9 mouse cellular contexts compared by ENCODE assay signal in the genomic region with DNA sequence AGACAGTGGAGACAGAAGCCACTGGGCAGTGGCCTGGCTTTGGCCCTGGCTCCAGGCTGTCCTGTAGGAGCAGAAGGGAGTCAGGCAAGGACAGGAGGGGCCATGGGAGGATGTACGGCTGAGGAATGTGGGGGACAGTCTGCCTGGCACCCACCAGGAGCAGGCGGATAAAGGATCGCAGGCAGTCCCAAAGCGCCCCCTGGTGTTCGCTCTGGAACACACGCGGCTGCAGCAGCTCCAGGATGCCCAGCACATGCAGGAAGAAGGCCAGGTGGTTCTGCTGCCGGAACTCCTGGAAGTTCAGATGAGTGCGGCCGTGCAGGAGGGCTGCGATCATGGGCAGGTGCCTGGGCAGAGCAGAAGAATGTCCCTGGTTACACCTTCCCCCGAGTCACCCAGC. TPM values are rescaled to one million over a fixed set of nuclear protein-coding genes. Genes with fewer than 3 reads are reported as not detected.
DNase-seq lines count a peak whose midpoint lies in the region; ATAC-seq and TF ChIP-seq lines count a peak whose summit lies in the region.
"Had no signal": no experiment of that assay in that cellular context is flagged by ENCODE, and none has a peak within 500 bp of the region (broad histone marks: within the 10 kb centered on the region; RNA-seq: fewer than 3 reads in every experiment).

No protein-coding gene starts in this region.

- H3K9me3 ChIP-seq in forebrain, embryonic 10.5 days: no peaks in the 10 kb centered on the region
- no peaks in the 10 kb centered on the region for H3K9me3 ChIP-seq in forebrain, embryonic 15.5 days
- no peaks in the 10 kb centered on the region for H3K9me3 ChIP-seq in midbrain, embryonic 11.5 days (ENCODE audit: control insufficient read depth, low read length)
- no peaks in the 10 kb centered on the region for H3K9me3 ChIP-seq in midbrain, embryonic 16.5 days (replicated peaks; ENCODE audit: control insufficient read depth, low read length, poor library complexity, severe bottlenecking)
- no peaks in the 10 kb centered on the region for H3K9me3 ChIP-seq in hindbrain, embryonic 14.5 days (ENCODE audit: control insufficient read depth, low read length)
- no peaks in the 10 kb centered on the region for H3K9me3 ChIP-seq in liver, embryonic 13.5 days (replicated peaks)
- H3K9me3 ChIP-seq: neural tube, embryonic 13.5 days had no signal

- H3K36me3 ChIP-seq in forebrain, embryonic 10.5 days (replicated peaks): peaks cover 99% of the 10 kb centered on the region
- peaks cover 74% of the 10 kb centered on the region for H3K36me3 ChIP-seq in forebrain, embryonic 15.5 days
- peaks cover 17% of the 10 kb centered on the region for H3K36me3 ChIP-seq in midbrain, embryonic 11.5 days (ENCODE audit: control insufficient read depth, insufficient read depth, low read length)
- H3K36me3 ChIP-seq in midbrain, embryonic 16.5 days (ENCODE audit: control insufficient read depth, insufficient read depth, low read length): peaks cover 63% of the 10 kb centered on the region
- H3K36me3 ChIP-seq in hindbrain, embryonic 14.5 days (replicated peaks; ENCODE audit: control insufficient read depth, insufficient read depth): peaks cover 86% of the 10 kb centered on the region
- H3K36me3 ChIP-seq in liver, embryonic 13.5 days: peaks cover 93% of the 10 kb centered on the region
- H3K36me3 ChIP-seq in small intestine, adult 2 months (ENCODE audit: control insufficient read depth, insufficient read depth, low read length): peaks cover 50% of the 10 kb centered on the region

- TF ChIP-seq POLR2A in small intestine, adult 2 months (IDR thresholded peaks at IDR 0.05; ENCODE audit: low read depth, low read length): no peak

- H3K4me3 ChIP-seq in forebrain, embryonic 10.5 days: no peak overlapping the region
- H3K4me3 ChIP-seq in forebrain, embryonic 15.5 days: no peak overlapping the region
- no peak overlapping the region for H3K4me3 ChIP-seq in midbrain, embryonic 11.5 days (ENCODE audit: low read depth, low read length)
- no peak overlapping the region for H3K4me3 ChIP-seq in midbrain, embryonic 16.5 days (ENCODE audit: low read depth, low read length)
- H3K4me3 ChIP-seq in hindbrain, embryonic 14.5 days (replicated peaks; ENCODE audit: low read length): no peak overlapping the region
- no peak overlapping the region for H3K4me3 ChIP-seq in liver, embryonic 13.5 days (replicated peaks)
- H3K4me3 ChIP-seq in small intestine, adult 2 months (ENCODE audit: low read depth, low read length): no peak overlapping the region
- H3K4me3 ChIP-seq: neural tube, embryonic 13.5 days had no signal

- H3K4me2 ChIP-seq in forebrain, embryonic 15.5 days (replicated peaks): no peak overlapping the region
- H3K4me2 ChIP-seq in midbrain, embryonic 11.5 days: no peak overlapping the region
- H3K4me2 ChIP-seq in midbrain, embryonic 16.5 days (ENCODE audit: low read length): no peak overlapping the region
- no peak overlapping the region for H3K4me2 ChIP-seq in hindbrain, embryonic 14.5 days (replicated peaks)
- no peak overlapping the region for H3K4me2 ChIP-seq in liver, embryonic 13.5 days
- H3K4me2 ChIP-seq: neural tube, embryonic 13.5 days had no signal

- DNase-seq in forebrain, embryonic 10.5 days (ENCODE audit: extremely low spot score, low spot score): peak; percentile 56
- DNase-seq in midbrain, embryonic 11.5 days (ENCODE audit: low spot score, missing footprints): peak; percentile 92
- DNase-seq in cerebellum, adult 11-12 months: peak; percentile 62
- DNase-seq in hindbrain, embryonic 14.5 days (ENCODE audit: low spot score): peak; percentile 74
- DNase-seq in liver, embryonic 13.5 days: peak; percentile 42

- 42% methylated on average over 12 of the region's 12 CpGs for WGBS in forebrain, embryonic 10.5 days
- 35% methylated on average over 12 of the region's 12 CpGs for WGBS in forebrain, embryonic 15.5 days
- 38% methylated on average over 12 of the region's 12 CpGs for WGBS in midbrain, embryonic 11.5 days
- 31% methylated on average over 12 of the region's 12 CpGs for WGBS in midbrain, embryonic 16.5 days
- 40% methylated on average over 12 of the region's 12 CpGs for WGBS in hindbrain, embryonic 14.5 days
- 41% methylated on average over 12 of the region's 12 CpGs for WGBS in liver, embryonic 13.5 days (ENCODE audit: insufficient replicate concordance)
- WGBS in small intestine, adult 2 months: 26% methylated on average over 12 of the region's 12 CpGs

- TF ChIP-seq CTCF in small intestine, adult 2 months (IDR thresholded peaks at IDR 0.05; ENCODE audit: extremely low read depth, insufficient read length, insufficient replicate concordance, low read depth, low read length): peak; percentile 72

- H3K4me1 ChIP-seq in forebrain, embryonic 10.5 days: no peaks in the 10 kb centered on the region
- H3K4me1 ChIP-seq in forebrain, embryonic 15.5 days: no peaks in the 10 kb centered on the region
- H3K4me1 ChIP-seq in midbrain, embryonic 11.5 days (ENCODE audit: control insufficient read depth, insufficient read depth, low read length): no peaks in the 10 kb centered on the region
- H3K4me1 ChIP-seq in midbrain, embryonic 16.5 days (ENCODE audit: control insufficient read depth, insufficient read depth, low read length): no peaks in the 10 kb centered on the region
- H3K4me1 ChIP-seq in hindbrain, embryonic 14.5 days (replicated peaks; ENCODE audit: control insufficient read depth, insufficient read depth, low read length): no peaks in the 10 kb centered on the region
- H3K4me1 ChIP-seq in liver, embryonic 13.5 days (replicated peaks): peaks cover 15% of the 10 kb centered on the region
- H3K4me1 ChIP-seq in small intestine, adult 2 months (ENCODE audit: control insufficient read depth, insufficient read depth, insufficient read length, low read length): peaks cover 7% of the 10 kb centered on the region
- H3K4me1 ChIP-seq: neural tube, embryonic 13.5 days had no signal

- H3K27ac ChIP-seq in forebrain, embryonic 10.5 days: peak overlapping the region; percentile 2; the same call in 1 of the 2 replicates
- H3K27ac ChIP-seq in forebrain, embryonic 15.5 days (replicated peaks): no peak overlapping the region
- no peak overlapping the region for H3K27ac ChIP-seq in midbrain, embryonic 11.5 days (ENCODE audit: low read depth, low read length)
- no peak overlapping the region for H3K27ac ChIP-seq in midbrain, embryonic 16.5 days (ENCODE audit: low read length)
- no peak overlapping the region for H3K27ac ChIP-seq in hindbrain, embryonic 14.5 days
- no peak overlapping the region; the same call in 1 of the 2 replicates for H3K27ac ChIP-seq in liver, embryonic 13.5 days
- H3K27ac ChIP-seq in small intestine, adult 2 months (ENCODE audit: insufficient read depth, low read depth, low read length): no peak overlapping the region
- H3K27ac ChIP-seq: neural tube, embryonic 13.5 days had no signal

- H3K27me3 ChIP-seq in forebrain, embryonic 10.5 days (ENCODE audit: poor library complexity, severe bottlenecking): no peaks in the 10 kb centered on the region
- H3K27me3 ChIP-seq in forebrain, embryonic 15.5 days: no peaks in the 10 kb centered on the region
- no peaks in the 10 kb centered on the region for H3K27me3 ChIP-seq in midbrain, embryonic 11.5 days (ENCODE audit: control insufficient read depth, insufficient read depth, low read length)
- no peaks in the 10 kb centered on the region for H3K27me3 ChIP-seq in midbrain, embryonic 16.5 days (ENCODE audit: control insufficient read depth, insufficient read depth, low read depth, low read length)
- H3K27me3 ChIP-seq in hindbrain, embryonic 14.5 days (ENCODE audit: control insufficient read depth, insufficient read depth, low read length): no peaks in the 10 kb centered on the region
- no peaks in the 10 kb centered on the region for H3K27me3 ChIP-seq in liver, embryonic 13.5 days
- H3K27me3 ChIP-seq in small intestine, adult 2 months (ENCODE audit: control insufficient read depth, insufficient read depth, low read length): no peaks in the 10 kb centered on the region
- H3K27me3 ChIP-seq: neural tube, embryonic 13.5 days had no signal

- no peak overlapping the region for H3K9ac ChIP-seq in forebrain, embryonic 15.5 days (replicated peaks)
- no peak overlapping the region for H3K9ac ChIP-seq in midbrain, embryonic 11.5 days (ENCODE audit: low read length)
- H3K9ac ChIP-seq in midbrain, embryonic 16.5 days (ENCODE audit: low read depth, low read length): no peak overlapping the region
- no peak overlapping the region for H3K9ac ChIP-seq in hindbrain, embryonic 14.5 days
- H3K9ac ChIP-seq in liver, embryonic 13.5 days: no peak overlapping the region
- H3K9ac ChIP-seq: neural tube, embryonic 13.5 days had no signal

- no peak for ATAC-seq in forebrain, embryonic 15.5 days (replicated peaks)
- ATAC-seq in midbrain, embryonic 11.5 days (ENCODE audit: low FRiP score): no peak; the same call in 1 of the 2 replicates
- ATAC-seq in midbrain, embryonic 16.5 days: no peak
- no peak for ATAC-seq in hindbrain, embryonic 14.5 days (ENCODE audit: low FRiP score)
- ATAC-seq in liver, embryonic 13.5 days (ENCODE audit: low read depth): no peak

RNA-seq across cellular contexts. Expression of gene Micall2, which starts 18.6 kb away (rescaled TPM):
- 5.9 and 6.9 TPM in 2 replicates for polyA plus RNA-seq in forebrain, embryonic 10.5 days (2016; fragmentation: Nextera tagmentation; extraction: Ambion mirVana)
- 4.0 and 4.3 TPM in 2 replicates for polyA plus RNA-seq in forebrain, embryonic 15.5 days (2015; fragmentation: Nextera tagmentation; extraction: Ambion mirVana)
- polyA plus RNA-seq in midbrain, embryonic 11.5 days (2014; fragmentation: Nextera tagmentation; extraction: Ambion mirVana): 4.3 and 4.9 TPM in 2 replicates
- polyA plus RNA-seq in midbrain, embryonic 16.5 days (2015; fragmentation: Nextera tagmentation; extraction: Ambion mirVana): 14.7 and 15.2 TPM in 2 replicates
- polyA plus RNA-seq in hindbrain, embryonic 14.5 days (2014; fragmentation: Nextera tagmentation; extraction: Ambion mirVana): 10.6 and 10.7 TPM in 2 replicates
- polyA plus RNA-seq in liver, embryonic 13.5 days (2015; fragmentation: Nextera tagmentation; extraction: Ambion mirVana): 9.8 and 12.1 TPM in 2 replicates
- polyA plus RNA-seq in small intestine, adult 2 months (2012; rRNA removed): 10.5 and 16.9 TPM in 2 replicates

RNA-seq across cellular contexts. Expression of gene Ints1, which starts 20.7 kb away (rescaled TPM):
- polyA plus RNA-seq in forebrain, embryonic 10.5 days (2016; fragmentation: Nextera tagmentation; extraction: Ambion mirVana): 41.0 and 43.2 TPM in 2 replicates
- polyA plus RNA-seq in forebrain, embryonic 15.5 days (2015; fragmentation: Nextera tagmentation; extraction: Ambion mirVana): 27.1 and 31.1 TPM in 2 replicates
- polyA plus RNA-seq in midbrain, embryonic 11.5 days (2014; fragmentation: Nextera tagmentation; extraction: Ambion mirVana): 23.8 and 26.3 TPM in 2 replicates
- 33.2 TPM in 2 replicates for polyA plus RNA-seq in midbrain, embryonic 16.5 days (2015; fragmentation: Nextera tagmentation; extraction: Ambion mirVana)
- 37.2 and 37.6 TPM in 2 replicates for polyA plus RNA-seq in hindbrain, embryonic 14.5 days (2014; fragmentation: Nextera tagmentation; extraction: Ambion mirVana)
- 12.7 and 13.8 TPM in 2 replicates for polyA plus RNA-seq in liver, embryonic 13.5 days (2015; fragmentation: Nextera tagmentation; extraction: Ambion mirVana)
- polyA plus RNA-seq in small intestine, adult 2 months (2012; rRNA removed): 46.9 and 86.6 TPM in 2 replicates

RNA-seq across cellular contexts. Expression of gene Mafk, which starts 36.6 kb away (rescaled TPM):
- 9.8 and 10.1 TPM in 2 replicates for polyA plus RNA-seq in forebrain, embryonic 10.5 days (2016; fragmentation: Nextera tagmentation; extraction: Ambion mirVana)
- 18.7 and 20.6 TPM in 2 replicates for polyA plus RNA-seq in forebrain, embryonic 15.5 days (2015; fragmentation: Nextera tagmentation; extraction: Ambion mirVana)
- polyA plus RNA-seq in midbrain, embryonic 11.5 days (2014; fragmentation: Nextera tagmentation; extraction: Ambion mirVana): 5.0 and 5.1 TPM in 2 replicates
- polyA plus RNA-seq in midbrain, embryonic 16.5 days (2015; fragmentation: Nextera tagmentation; extraction: Ambion mirVana): 17.6 and 18.8 TPM in 2 replicates
- polyA plus RNA-seq in hindbrain, embryonic 14.5 days (2014; fragmentation: Nextera tagmentation; extraction: Ambion mirVana): 7.1 and 7.8 TPM in 2 replicates
- polyA plus RNA-seq in liver, embryonic 13.5 days (2015; fragmentation: Nextera tagmentation; extraction: Ambion mirVana): 41.6 and 44.9 TPM in 2 replicates
- 27.1 and 70.9 TPM in 2 replicates for polyA plus RNA-seq in small intestine, adult 2 months (2012; rRNA removed)

Comparison
In these comparisons a context has a peak if more than half of its experiments do, and no peak if none do; other contexts are left out.
1. DNase-seq: peak in every context shown above with its lines; median percentile 92 in midbrain, embryonic 11.5 days; 74 in hindbrain, embryonic 14.5 days; 62 in cerebellum, adult 11-12 months; 56 in forebrain, embryonic 10.5 days; 42 in liver, embryonic 13.5 days.